In genomic region chr2:164436961-164437360, GRCm38 (mm10) we compare ENCODE assay signal across 9 mouse cellular contexts. TPM values are rescaled to one million over a fixed set of nuclear protein-coding genes. Genes with fewer than 3 reads are reported as not detected.
DNase-seq lines count a peak whose midpoint lies in the region; ATAC-seq lines count a peak whose summit lies in the region.
"Had no signal": no experiment of that assay in that cellular context is flagged by ENCODE, and none has a peak within 500 bp of the region (broad histone marks: within the 10 kb centered on the region; RNA-seq: fewer than 3 reads in every experiment).

No protein-coding gene starts in this region.

- no peak overlapping the region for H3K4me2 ChIP-seq in midbrain, embryonic 11.5 days
- H3K4me2 ChIP-seq in heart, embryonic 14.5 days (ENCODE audit: low read length), result 0 out of 2 replicates have a peak overlapping the region, but pooled peaks have one; percentile 2
- peak overlapping the region; percentile 46 for H3K4me2 ChIP-seq in stomach, embryonic 16.5 days (ENCODE audit: low read depth, low read length)
- H3K4me2 ChIP-seq: neural tube, embryonic 12.5 days had no signal

- no peak for DNase-seq in midbrain, embryonic 11.5 days (ENCODE audit: low spot score, missing footprints)
- DNase-seq in midbrain, embryonic 10.5 days (ENCODE audit: low spot score), result no peak
- no peak for DNase-seq in limb, embryonic 10.5 days (ENCODE audit: low spot score)
- DNase-seq in spleen, adult 18-20 months, result no peak
- DNase-seq in neural tube, embryonic 10.5 days (ENCODE audit: extremely low spot score, low spot score), result no peak
- no peak for DNase-seq in left cerebral cortex, adult 18-20 months (ENCODE audit: low spot score in 2 of 2)

- no peak for ATAC-seq in midbrain, embryonic 11.5 days (ENCODE audit: low FRiP score)
- peak; percentile 36; the same call in 1 of the 2 replicates for ATAC-seq in heart, embryonic 14.5 days (ENCODE audit: insufficient number of reproducible peaks, insufficient read depth, low FRiP score, low read depth)
- peak; percentile 26; the same call in 1 of the 2 replicates for ATAC-seq in stomach, embryonic 16.5 days (ENCODE audit: insufficient read depth, low FRiP score)

- H3K27me3 ChIP-seq in midbrain, embryonic 11.5 days (ENCODE audit: control insufficient read depth, insufficient read depth, low read length), result peaks cover 6% of the 10 kb centered on the region
- peaks cover 27% of the 10 kb centered on the region for H3K27me3 ChIP-seq in midbrain, embryonic 10.5 days (ENCODE audit: low read depth, poor library complexity, severe bottlenecking)
- H3K27me3 ChIP-seq in heart, embryonic 14.5 days (ENCODE audit: control insufficient read depth, insufficient read depth, low read length), result no peaks in the 10 kb centered on the region
- H3K27me3 ChIP-seq in limb, embryonic 10.5 days (ENCODE audit: low read depth, poor library complexity, severe bottlenecking), result peaks cover 43% of the 10 kb centered on the region
- H3K27me3 ChIP-seq in stomach, embryonic 16.5 days (ENCODE audit: control insufficient read depth, insufficient read depth, low read length), result no peaks in the 10 kb centered on the region

- no peak overlapping the region for H3K4me3 ChIP-seq in midbrain, embryonic 11.5 days (ENCODE audit: low read depth, low read length)
- H3K4me3 ChIP-seq in midbrain, embryonic 10.5 days, result no peak overlapping the region
- H3K4me3 ChIP-seq in heart, embryonic 14.5 days (ENCODE audit: control insufficient read depth in 1 of 2, insufficient read depth in 1 of 2, low read depth in 1 of 2, low read length in 2 of 2), result no peak overlapping the region
- peak overlapping the region; percentile 24; the same call in 1 of the 2 replicates for H3K4me3 ChIP-seq in limb, embryonic 10.5 days
- no peak overlapping the region for H3K4me3 ChIP-seq in stomach, embryonic 16.5 days (replicated peaks; ENCODE audit: low read length)
- H3K4me3 ChIP-seq: neural tube, embryonic 12.5 days had no signal

- H3K9me3 ChIP-seq in midbrain, embryonic 11.5 days (ENCODE audit: control insufficient read depth, low read length), result no peaks in the 10 kb centered on the region
- H3K9me3 ChIP-seq in midbrain, embryonic 10.5 days (replicated peaks), result no peaks in the 10 kb centered on the region
- H3K9me3 ChIP-seq in heart, embryonic 14.5 days (ENCODE audit: control insufficient read depth, low read length), result no peaks in the 10 kb centered on the region
- no peaks in the 10 kb centered on the region for H3K9me3 ChIP-seq in limb, embryonic 10.5 days (replicated peaks)
- no peaks in the 10 kb centered on the region for H3K9me3 ChIP-seq in stomach, embryonic 16.5 days (replicated peaks; ENCODE audit: control insufficient read depth, low read length)
- H3K9me3 ChIP-seq: neural tube, embryonic 12.5 days had no signal

- no peaks in the 10 kb centered on the region for H3K36me3 ChIP-seq in midbrain, embryonic 11.5 days (ENCODE audit: control insufficient read depth, insufficient read depth, low read length)
- no peaks in the 10 kb centered on the region for H3K36me3 ChIP-seq in midbrain, embryonic 10.5 days
- H3K36me3 ChIP-seq in heart, embryonic 14.5 days (ENCODE audit: control insufficient read depth, insufficient read depth, low read length), result no peaks in the 10 kb centered on the region
- no peaks in the 10 kb centered on the region for H3K36me3 ChIP-seq in limb, embryonic 10.5 days
- H3K36me3 ChIP-seq in stomach, embryonic 16.5 days (ENCODE audit: control insufficient read depth, insufficient read depth, low read length), result no peaks in the 10 kb centered on the region
- H3K36me3 ChIP-seq: neural tube, embryonic 12.5 days had no signal

- H3K9ac ChIP-seq in midbrain, embryonic 11.5 days (ENCODE audit: low read length), result 0 out of 2 replicates have a peak overlapping the region, but pooled peaks have one; percentile 4
- peak overlapping the region; percentile 18; the same call in 1 of the 2 replicates for H3K9ac ChIP-seq in heart, embryonic 14.5 days (ENCODE audit: low read length)
- peak overlapping the region; percentile 50; the same call in 1 of the 2 replicates for H3K9ac ChIP-seq in stomach, embryonic 16.5 days (ENCODE audit: low read length)
- H3K9ac ChIP-seq: neural tube, embryonic 12.5 days had no signal

- no peak overlapping the region for H3K27ac ChIP-seq in midbrain, embryonic 11.5 days (ENCODE audit: low read depth, low read length)
- H3K27ac ChIP-seq in midbrain, embryonic 10.5 days (replicated peaks), result no peak overlapping the region
- H3K27ac ChIP-seq in heart, embryonic 14.5 days (replicated peaks in 1 of 2; ENCODE audit: control insufficient read depth in 1 of 2, insufficient read depth in 1 of 2, low read depth in 2 of 2, low read length in 2 of 2), result 0 out of 4 replicates have a peak overlapping the region, but pooled peaks of 1 of the 2 experiments have one; percentile 48
- peak overlapping the region; percentile 77 for H3K27ac ChIP-seq in limb, embryonic 10.5 days
- peak overlapping the region; percentile 91 for H3K27ac ChIP-seq in stomach, embryonic 16.5 days (ENCODE audit: low read length)
- H3K27ac ChIP-seq: neural tube, embryonic 12.5 days had no signal

- WGBS in midbrain, embryonic 11.5 days, result 55% methylated on average over 3 of the region's 3 CpGs
- WGBS in midbrain, embryonic 10.5 days, result 46% methylated on average over 3 of the region's 3 CpGs
- WGBS in heart, embryonic 14.5 days, result 57% methylated on average over 3 of the region's 3 CpGs
- WGBS in limb, embryonic 10.5 days, result 41% methylated on average over 3 of the region's 3 CpGs
- WGBS in stomach, embryonic 16.5 days, result 40% methylated on average over 3 of the region's 3 CpGs

- peaks cover 10% of the 10 kb centered on the region for H3K4me1 ChIP-seq in midbrain, embryonic 11.5 days (ENCODE audit: control insufficient read depth, insufficient read depth, low read length)
- H3K4me1 ChIP-seq in midbrain, embryonic 10.5 days, result peaks cover 46% of the 10 kb centered on the region
- H3K4me1 ChIP-seq in heart, embryonic 14.5 days (ENCODE audit: control insufficient read depth in 2 of 2, insufficient read depth in 2 of 2, low read length in 2 of 2), result peaks cover 43 to 77% of the 10 kb centered on the region in 2 experiments
- peaks cover 87% of the 10 kb centered on the region for H3K4me1 ChIP-seq in limb, embryonic 10.5 days
- peaks cover 86% of the 10 kb centered on the region for H3K4me1 ChIP-seq in stomach, embryonic 16.5 days (ENCODE audit: control insufficient read depth, insufficient read depth, low read length)

RNA-seq across cellular contexts. Expression of gene Sdc4, which starts 6.7 kb away (rescaled TPM):
- 9.7 and 9.9 TPM in 2 replicates for polyA plus RNA-seq in midbrain, embryonic 11.5 days (2014; fragmentation: Nextera tagmentation; extraction: Ambion mirVana)
- 16.1 and 17.4 TPM in 2 replicates for polyA plus RNA-seq in midbrain, embryonic 10.5 days (2016; fragmentation: Nextera tagmentation; extraction: Ambion mirVana)
- 33.5 and 40.1 TPM in 2 replicates for polyA plus RNA-seq in heart, embryonic 14.5 days (2014; fragmentation: Nextera tagmentation; extraction: Ambion mirVana)
- 22.1 and 24.2 TPM in 2 replicates for polyA plus RNA-seq in limb, embryonic 10.5 days (2016; fragmentation: Nextera tagmentation; extraction: Ambion mirVana)
- 150 and 173 TPM in 2 replicates for polyA plus RNA-seq in stomach, embryonic 16.5 days (2015; fragmentation: Nextera tagmentation; extraction: Ambion mirVana)
- total RNA-seq in left cerebral cortex, adult 18-20 months (2021), result 10 to 100 TPM; 72.7 to 80.1 TPM

RNA-seq across cellular contexts. Expression of gene Sys1, which starts 19.8 kb away (rescaled TPM):
- polyA plus RNA-seq in midbrain, embryonic 11.5 days (2014; fragmentation: Nextera tagmentation; extraction: Ambion mirVana), result 62.0 and 63.6 TPM in 2 replicates
- polyA plus RNA-seq in midbrain, embryonic 10.5 days (2016; fragmentation: Nextera tagmentation; extraction: Ambion mirVana), result 64.8 and 65.9 TPM in 2 replicates
- 45.7 and 47.6 TPM in 2 replicates for polyA plus RNA-seq in heart, embryonic 14.5 days (2014; fragmentation: Nextera tagmentation; extraction: Ambion mirVana)
- 54.4 and 54.5 TPM in 2 replicates for polyA plus RNA-seq in limb, embryonic 10.5 days (2016; fragmentation: Nextera tagmentation; extraction: Ambion mirVana)
- 48.1 and 49.4 TPM in 2 replicates for polyA plus RNA-seq in stomach, embryonic 16.5 days (2015; fragmentation: Nextera tagmentation; extraction: Ambion mirVana)
- total RNA-seq in left cerebral cortex, adult 18-20 months (2021), result 10 to 100 TPM; 43.5 to 44.6 TPM

RNA-seq across cellular contexts. Expression of gene Gm20458, which starts 23.8 kb away (rescaled TPM):
- 4.7 and 5.0 TPM in 2 replicates for polyA plus RNA-seq in midbrain, embryonic 11.5 days (2014; fragmentation: Nextera tagmentation; extraction: Ambion mirVana)
- 3.7 and 3.9 TPM in 2 replicates for polyA plus RNA-seq in midbrain, embryonic 10.5 days (2016; fragmentation: Nextera tagmentation; extraction: Ambion mirVana)
- polyA plus RNA-seq in heart, embryonic 14.5 days (2014; fragmentation: Nextera tagmentation; extraction: Ambion mirVana), result 8.0 and 16.3 TPM in 2 replicates
- 2.2 and 3.2 TPM in 2 replicates for polyA plus RNA-seq in limb, embryonic 10.5 days (2016; fragmentation: Nextera tagmentation; extraction: Ambion mirVana)
- polyA plus RNA-seq in stomach, embryonic 16.5 days (2015; fragmentation: Nextera tagmentation; extraction: Ambion mirVana), result 17.2 and 19.2 TPM in 2 replicates
- 1 to 10 TPM; 2.0 to 6.4 TPM for total RNA-seq in left cerebral cortex, adult 18-20 months (2021)

RNA-seq across cellular contexts. Expression of gene Matn4, which starts 32.0 kb away (rescaled TPM):
- 0.10 and 0.23 TPM in 2 replicates for polyA plus RNA-seq in midbrain, embryonic 11.5 days (2014; fragmentation: Nextera tagmentation; extraction: Ambion mirVana)
- polyA plus RNA-seq in midbrain, embryonic 10.5 days (2016; fragmentation: Nextera tagmentation; extraction: Ambion mirVana), result 0.21 TPM in 1 of 2 replicates, not detected in the other
- 0.97 and 1.4 TPM in 2 replicates for polyA plus RNA-seq in heart, embryonic 14.5 days (2014; fragmentation: Nextera tagmentation; extraction: Ambion mirVana)
- 0.15 and 3.0 TPM in 2 replicates for polyA plus RNA-seq in limb, embryonic 10.5 days (2016; fragmentation: Nextera tagmentation; extraction: Ambion mirVana)
- 6.4 and 8.9 TPM in 2 replicates for polyA plus RNA-seq in stomach, embryonic 16.5 days (2015; fragmentation: Nextera tagmentation; extraction: Ambion mirVana)
- 1 to 10 TPM; 8.4 to 8.5 TPM for total RNA-seq in left cerebral cortex, adult 18-20 months (2021)

RNA-seq across cellular contexts. Expression of gene Rbpjl, which starts 34.0 kb away (rescaled TPM):
- not detected in 2 replicates for polyA plus RNA-seq in midbrain, embryonic 11.5 days (2014; fragmentation: Nextera tagmentation; extraction: Ambion mirVana)
- not detected in 2 replicates for polyA plus RNA-seq in midbrain, embryonic 10.5 days (2016; fragmentation: Nextera tagmentation; extraction: Ambion mirVana)
- 0.05 and 0.08 TPM in 2 replicates for polyA plus RNA-seq in heart, embryonic 14.5 days (2014; fragmentation: Nextera tagmentation; extraction: Ambion mirVana)
- 0.03 TPM in 1 of 2 replicates, not detected in the other for polyA plus RNA-seq in limb, embryonic 10.5 days (2016; fragmentation: Nextera tagmentation; extraction: Ambion mirVana)
- 41.3 and 45.2 TPM in 2 replicates for polyA plus RNA-seq in stomach, embryonic 16.5 days (2015; fragmentation: Nextera tagmentation; extraction: Ambion mirVana)
- under 1 TPM; 0.33 to 0.56 TPM for total RNA-seq in left cerebral cortex, adult 18-20 months (2021)

Comparison
In these comparisons a context has a peak if more than half of its experiments do, and no peak if none do; other contexts are left out.
1. H3K27ac ChIP-seq: peak in limb, embryonic 10.5 days (single experiment) and stomach, embryonic 16.5 days (single experiment); none in midbrain, embryonic 11.5 days (single experiment) and midbrain, embryonic 10.5 days (single experiment).
2. Peak in every context shown above with its lines, with median percentiles within 50 percentile points of each other: H3K9ac ChIP-seq.